Mouse (Mus musculus): ENCODE results near the gene Slc41a2. TPM values are rescaled to one million over a fixed set of nuclear protein-coding genes. Genes with fewer than 3 reads are reported as not detected.

Slc41a2 gene
- polyA plus RNA-seq, 1 experiment from 2014 or later: 0.95 TPM

- no peak overlapping the region for H3K4me3 ChIP-seq (ENCODE audit: low read length)
- H3K9ac ChIP-seq (ENCODE audit: low read length): no peak overlapping the region
- no peak for ATAC-seq (ENCODE audit: low read depth)
- H3K36me3 ChIP-seq (ENCODE audit: control insufficient read depth, insufficient read depth, low read length): no peaks in the 10 kb centered on the region
- no peak overlapping the region for H3K27ac ChIP-seq (ENCODE audit: low read length)
- H3K27me3 ChIP-seq (ENCODE audit: control insufficient read depth, insufficient read depth, low read depth, low read length): no peaks in the 10 kb centered on the region
- no peaks in the 10 kb centered on the region for H3K9me3 ChIP-seq (ENCODE audit: control insufficient read depth, low read length)
- no peak overlapping the region for H3K4me2 ChIP-seq (ENCODE audit: low read depth, low read length)
- WGBS: 45% methylated on average over 6 of the region's 6 CpGs
- H3K4me1 ChIP-seq (replicated peaks; ENCODE audit: control insufficient read depth, insufficient read depth, low read length): no peaks in the 10 kb centered on the region
These were observed 126.6 kb downstream of the Slc41a2 start for GRCm38 (mm10) chr10:83210968-83211583.

GRCm38 (mm10) chr10:83210122-83210521 is 127.6 kb downstream of the Slc41a2 start:
- Histone ChIP-seq H3K27me3 (ENCODE audit: control insufficient read depth, insufficient read depth, low read depth, low read length) (no peaks in the 10 kb centered on the region), H3K9me3 (ENCODE audit: control insufficient read depth, low read length) (no peaks in the 10 kb centered on the region), H3K36me3 (ENCODE audit: control insufficient read depth, insufficient read depth, low read length) (no peaks in the 10 kb centered on the region), H3K4me1 (replicated peaks; ENCODE audit: control insufficient read depth, insufficient read depth, low read length) (no peaks in the 10 kb centered on the region), H3K27ac (ENCODE audit: low read length) (no peak overlapping the region), H3K9ac (ENCODE audit: low read length) (no peak overlapping the region), H3K4me2 (ENCODE audit: low read depth, low read length) (no peak overlapping the region), H3K4me3 (ENCODE audit: low read length) (no peak overlapping the region)
- ATAC-seq (ENCODE audit: low read depth): no peak
- WGBS: 77% methylated on average over 16 of the region's 16 CpGs

GRCm38 (mm10) chr10:83209388-83209787 is 128.3 kb downstream of the Slc41a2 start:
- WGBS: 56% methylated on average over 12 of the region's 12 CpGs
- no peaks in the 10 kb centered on the region for H3K36me3 ChIP-seq (ENCODE audit: control insufficient read depth, insufficient read depth, low read length)
- H3K4me1 ChIP-seq (replicated peaks; ENCODE audit: control insufficient read depth, insufficient read depth, low read length): no peaks in the 10 kb centered on the region
- H3K9me3 ChIP-seq (ENCODE audit: control insufficient read depth, low read length): no peaks in the 10 kb centered on the region
- H3K4me3 ChIP-seq (ENCODE audit: low read length): no peak overlapping the region
- no peak overlapping the region for H3K9ac ChIP-seq (ENCODE audit: low read length)
- ATAC-seq (ENCODE audit: low read depth): no peak
- H3K27me3 ChIP-seq (ENCODE audit: control insufficient read depth, insufficient read depth, low read depth, low read length): no peaks in the 10 kb centered on the region
- no peak overlapping the region for H3K27ac ChIP-seq (ENCODE audit: low read length)
- H3K4me2 ChIP-seq (ENCODE audit: low read depth, low read length): no peak overlapping the region

GRCm38 (mm10) chr10:83208436-83208835 is 129.2 kb downstream of the Slc41a2 start:
- H3K9me3 ChIP-seq (ENCODE audit: control insufficient read depth, low read length): no peaks in the 10 kb centered on the region
- H3K4me1 ChIP-seq (replicated peaks; ENCODE audit: control insufficient read depth, insufficient read depth, low read length): no peaks in the 10 kb centered on the region
- ATAC-seq (ENCODE audit: low read depth): no peak
- no peak overlapping the region for H3K4me3 ChIP-seq (ENCODE audit: low read length)
- H3K36me3 ChIP-seq (ENCODE audit: control insufficient read depth, insufficient read depth, low read length): no peaks in the 10 kb centered on the region
- no peak overlapping the region for H3K27ac ChIP-seq (ENCODE audit: low read length)
- no peak overlapping the region for H3K4me2 ChIP-seq (ENCODE audit: low read depth, low read length)
- H3K27me3 ChIP-seq (ENCODE audit: control insufficient read depth, insufficient read depth, low read depth, low read length): no peaks in the 10 kb centered on the region
- H3K9ac ChIP-seq (ENCODE audit: low read length): no peak overlapping the region
- 74% methylated on average over 7 of the region's 7 CpGs for WGBS

GRCm38 (mm10) chr10:83202906-83203702 is 134.6 kb downstream of the Slc41a2 start:
- H3K36me3 ChIP-seq (ENCODE audit: control insufficient read depth, insufficient read depth, low read length): no peaks in the 10 kb centered on the region
- H3K4me1 ChIP-seq (replicated peaks; ENCODE audit: control insufficient read depth, insufficient read depth, low read length): peaks cover 2% of the 10 kb centered on the region; the same call in 1 of the 2 replicates
- 81% methylated on average over 14 of the region's 14 CpGs for WGBS
- ATAC-seq (ENCODE audit: low read depth): no peak
- no peak overlapping the region for H3K9ac ChIP-seq (ENCODE audit: low read length)
- H3K4me2 ChIP-seq (ENCODE audit: low read depth, low read length): no peak overlapping the region
- H3K27me3 ChIP-seq (ENCODE audit: control insufficient read depth, insufficient read depth, low read depth, low read length): no peaks in the 10 kb centered on the region
- no peaks in the 10 kb centered on the region for H3K9me3 ChIP-seq (ENCODE audit: control insufficient read depth, low read length)
- H3K4me3 ChIP-seq (ENCODE audit: low read length): no peak overlapping the region
- H3K27ac ChIP-seq (ENCODE audit: low read length): no peak overlapping the region

- H3K27ac ChIP-seq (ENCODE audit: low read length): no peak overlapping the region
- no peaks in the 10 kb centered on the region for H3K27me3 ChIP-seq (ENCODE audit: control insufficient read depth, insufficient read depth, low read depth, low read length)
- H3K36me3 ChIP-seq (ENCODE audit: control insufficient read depth, insufficient read depth, low read length): no peaks in the 10 kb centered on the region
- 77% methylated on average over 7 of the region's 7 CpGs for WGBS
- no peak overlapping the region for H3K4me2 ChIP-seq (ENCODE audit: low read depth, low read length)
- ATAC-seq (ENCODE audit: low read depth): no peak
- H3K4me1 ChIP-seq (replicated peaks; ENCODE audit: control insufficient read depth, insufficient read depth, low read length): peaks cover 2% of the 10 kb centered on the region; the same call in 1 of the 2 replicates
- no peak overlapping the region for H3K4me3 ChIP-seq (ENCODE audit: low read length)
- no peaks in the 10 kb centered on the region for H3K9me3 ChIP-seq (ENCODE audit: control insufficient read depth, low read length)
- H3K9ac ChIP-seq (ENCODE audit: low read length): no peak overlapping the region
These were observed 136.2 kb downstream of the Slc41a2 start for GRCm38 (mm10) chr10:83201525-83201924.

GRCm38 (mm10) chr10:83199290-83199689 is 138.4 kb downstream of the Slc41a2 start:
- Histone ChIP-seq H3K4me1 (replicated peaks; ENCODE audit: control insufficient read depth, insufficient read depth, low read length) (peaks cover 2% of the 10 kb centered on the region; the same call in 1 of the 2 replicates), H3K27ac (ENCODE audit: low read length) (no peak overlapping the region), H3K9ac (ENCODE audit: low read length) (no peak overlapping the region), H3K27me3 (ENCODE audit: control insufficient read depth, insufficient read depth, low read depth, low read length) (no peaks in the 10 kb centered on the region), H3K36me3 (ENCODE audit: control insufficient read depth, insufficient read depth, low read length) (no peaks in the 10 kb centered on the region), H3K4me2 (ENCODE audit: low read depth, low read length) (no peak overlapping the region), H3K9me3 (ENCODE audit: control insufficient read depth, low read length) (no peaks in the 10 kb centered on the region), H3K4me3 (ENCODE audit: low read length) (no peak overlapping the region)
- 59% methylated on average over 8 of the region's 9 CpGs for WGBS
- no peak for ATAC-seq (ENCODE audit: low read depth)

- H3K4me1 ChIP-seq (replicated peaks; ENCODE audit: control insufficient read depth, insufficient read depth, low read length): peaks cover 2% of the 10 kb centered on the region; the same call in 1 of the 2 replicates
- 51% methylated on average over 5 of the region's 5 CpGs for WGBS
- H3K36me3 ChIP-seq (ENCODE audit: control insufficient read depth, insufficient read depth, low read length): no peaks in the 10 kb centered on the region
- no peak overlapping the region for H3K4me2 ChIP-seq (ENCODE audit: low read depth, low read length)
- no peak overlapping the region for H3K27ac ChIP-seq (ENCODE audit: low read length)
- no peak for ATAC-seq (ENCODE audit: low read depth)
- no peaks in the 10 kb centered on the region for H3K9me3 ChIP-seq (ENCODE audit: control insufficient read depth, low read length)
- no peaks in the 10 kb centered on the region for H3K27me3 ChIP-seq (ENCODE audit: control insufficient read depth, insufficient read depth, low read depth, low read length)
- no peak overlapping the region for H3K4me3 ChIP-seq (ENCODE audit: low read length)
- H3K9ac ChIP-seq (ENCODE audit: low read length): no peak overlapping the region
These were observed 139.0 kb downstream of the Slc41a2 start for GRCm38 (mm10) chr10:83198692-83199091.

- no peaks in the 10 kb centered on the region for H3K27me3 ChIP-seq (ENCODE audit: control insufficient read depth, insufficient read depth, low read depth, low read length)
- no peak overlapping the region for H3K4me2 ChIP-seq (ENCODE audit: low read depth, low read length)
- WGBS: 53% methylated on average over 11 of the region's 11 CpGs
- no peak overlapping the region for H3K4me3 ChIP-seq (ENCODE audit: low read length)
- H3K9ac ChIP-seq (ENCODE audit: low read length): no peak overlapping the region
- no peak for ATAC-seq (ENCODE audit: low read depth)
- no peaks in the 10 kb centered on the region for H3K36me3 ChIP-seq (ENCODE audit: control insufficient read depth, insufficient read depth, low read length)
- no peak overlapping the region for H3K27ac ChIP-seq (ENCODE audit: low read length)
- H3K9me3 ChIP-seq (ENCODE audit: control insufficient read depth, low read length): no peaks in the 10 kb centered on the region
- peaks cover 2% of the 10 kb centered on the region; the same call in 1 of the 2 replicates for H3K4me1 ChIP-seq (replicated peaks; ENCODE audit: control insufficient read depth, insufficient read depth, low read length)
These were observed 139.9 kb downstream of the Slc41a2 start for GRCm38 (mm10) chr10:83197690-83198336.
